Mouse (Mus musculus) urinary bladder, postnatal 25 days (tissue): ENCODE data around the gene Utp14a.

Experiments
- DNase-seq: peaks from one replicate; pipeline ENCODE4 v3.0.0; 2022; ENCODE audit warnings: low spot score

The Utp14a gene

DNA sequence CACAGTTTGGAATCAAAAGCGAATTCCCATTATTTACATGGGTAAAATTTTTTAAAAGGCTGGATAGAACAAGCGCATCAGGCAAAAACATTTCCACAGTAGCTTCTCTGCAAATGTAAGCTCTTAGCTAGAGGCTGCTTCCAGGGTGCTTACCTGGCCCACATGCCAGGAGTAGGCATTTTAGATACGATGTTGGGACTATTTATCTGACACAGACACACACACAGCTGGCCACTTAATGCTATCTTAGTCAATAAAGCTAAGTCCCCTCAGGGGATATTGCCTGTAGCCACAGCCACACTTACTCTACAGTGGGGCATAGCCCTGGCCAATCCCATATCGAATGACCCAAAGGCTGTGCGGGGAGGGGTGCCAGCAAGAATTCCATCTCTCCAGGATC, 55.1 kb downstream of the Utp14a start:
- DNase-seq: no peak

DNA sequence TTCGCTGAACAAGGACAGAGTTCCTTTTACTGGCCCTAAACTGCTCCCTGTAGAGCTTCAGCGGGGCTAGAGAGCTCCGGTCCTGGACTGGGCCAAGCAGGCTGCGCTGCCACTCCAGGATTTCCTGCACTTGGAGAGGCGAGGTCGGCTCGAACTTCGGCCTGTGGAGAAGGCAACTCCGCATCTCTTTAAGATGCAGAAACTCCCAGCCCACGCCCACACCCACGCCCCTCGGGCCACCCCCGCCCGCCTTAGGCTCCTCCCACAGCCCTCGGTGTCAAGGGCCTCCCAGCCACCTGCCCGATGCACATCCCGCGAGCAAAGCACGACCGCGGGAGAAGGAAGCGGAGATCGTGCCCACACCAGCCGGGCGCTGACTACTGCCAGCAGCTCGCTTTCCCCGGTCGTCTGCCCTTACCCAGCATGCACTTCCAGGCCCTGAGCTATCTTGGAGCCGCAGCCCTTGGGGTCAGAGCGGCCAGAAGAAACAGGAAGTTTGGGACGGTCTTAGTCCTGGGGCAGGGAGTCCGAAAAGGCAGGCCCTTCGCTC, 57.9 kb downstream of the Utp14a start:
- DNase-seq: peak; percentile 67

DNA sequence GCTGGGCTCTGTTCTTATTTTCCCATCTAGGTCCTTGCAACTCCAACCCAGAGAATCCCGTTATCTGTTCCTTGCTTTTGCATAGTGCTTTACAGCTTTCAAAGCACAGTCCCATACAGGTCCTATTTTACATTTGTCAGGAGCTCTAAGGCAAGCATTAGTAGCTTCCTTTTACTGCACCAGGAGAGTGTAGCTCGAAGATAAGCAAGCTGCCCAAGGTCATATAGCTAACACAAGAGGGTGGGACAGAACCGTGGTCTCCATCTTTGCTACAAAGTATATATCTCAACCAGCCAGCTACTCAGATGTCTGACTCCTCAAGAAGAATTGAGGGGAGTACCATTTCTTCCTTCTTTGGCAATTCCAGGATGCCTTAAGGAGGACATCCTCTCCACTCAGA, 60.8 kb downstream of the Utp14a start:
- no peak for DNase-seq

DNA sequence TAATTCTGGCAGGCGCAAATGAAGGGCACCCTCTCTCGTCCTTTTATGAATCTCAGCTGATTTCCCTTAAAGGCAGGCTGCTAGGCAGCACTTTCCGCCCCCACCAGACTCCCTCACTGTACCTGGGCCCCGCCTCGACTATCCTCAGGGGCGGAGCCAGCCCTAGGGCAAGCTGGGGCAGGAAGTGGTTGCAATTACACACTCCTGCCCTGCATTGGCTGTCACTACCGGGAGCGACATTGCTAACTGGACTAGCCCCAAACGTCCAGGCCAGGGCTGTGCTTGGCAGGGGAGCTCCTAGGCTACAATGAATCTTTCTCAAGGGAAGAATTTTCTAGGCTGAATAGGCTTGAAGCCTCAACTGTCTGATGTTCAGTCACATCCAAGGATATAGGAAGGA, 61.5 kb downstream of the Utp14a start:
- peak; percentile 12 for DNase-seq
